Mouse (Mus musculus): ENCODE measurements around the gene Dcakd. TPM values are rescaled to one million over a fixed set of nuclear protein-coding genes. Genes with fewer than 3 reads are reported as not detected.
"Not testable (repeated sequence)": the region's sequence is repeated elsewhere in the genome, so short reads cannot be mapped to it uniquely, and the experiment has no call there.

The Dcakd gene
- total RNA-seq, 2 experiments from 2014 or later, result 83.5 to 84.3 TPM

DNA sequence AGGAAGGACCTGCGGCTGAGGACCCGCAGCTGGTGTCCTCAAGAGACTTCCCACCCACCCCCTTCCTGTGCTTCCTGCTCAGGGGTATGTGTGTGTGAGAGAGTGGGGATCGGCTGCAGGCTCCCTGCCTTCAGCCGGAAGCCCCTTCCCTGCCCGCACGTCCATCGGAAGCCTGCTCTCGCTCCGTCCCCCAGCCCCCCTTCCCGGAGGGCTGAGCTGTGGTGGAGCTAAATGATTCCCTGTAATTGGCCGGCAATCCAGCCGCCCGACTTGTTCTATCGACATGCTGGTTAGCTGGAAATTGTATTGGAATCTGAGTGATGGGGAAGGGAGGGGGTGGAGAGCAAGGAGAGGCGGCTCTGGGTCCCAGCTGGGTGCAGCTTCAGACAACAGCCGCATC lies 36.5 kb downstream of the Dcakd start:
- intact Hi-C loops (cut with DNase I), result loop anchor here (5.0 kb wide), 1 partner anchor 219 kb away; no protein-coding TSS in a partner anchor
- no peak for DNase-seq (ENCODE audit: low spot score)

DNA sequence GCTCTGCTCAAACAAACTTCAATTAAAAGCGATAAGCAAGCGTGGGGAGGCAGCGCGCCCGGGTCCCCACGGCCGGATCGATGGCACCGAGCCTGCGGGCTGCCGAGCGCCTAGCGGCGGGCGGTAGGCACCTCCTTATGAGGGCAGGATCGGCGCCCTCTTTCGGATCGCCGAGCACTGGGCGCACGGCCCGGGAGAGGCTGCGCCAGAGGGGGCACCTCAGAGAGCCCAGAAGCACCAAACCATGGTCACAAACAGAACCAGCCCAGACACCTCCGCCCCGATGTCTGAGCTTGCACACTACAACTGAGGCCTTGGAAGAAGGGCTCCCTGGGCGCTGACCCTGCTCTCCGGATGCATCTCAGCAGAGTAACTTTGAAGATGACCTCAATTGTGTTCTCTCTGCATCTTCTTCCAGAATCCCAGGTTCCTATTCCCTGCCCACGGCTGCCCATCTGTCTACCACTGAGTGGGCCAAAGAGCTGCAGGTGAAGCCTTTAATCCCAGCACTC lies 37.9 kb downstream of the Dcakd start:
- no peak for DNase-seq (ENCODE audit: low spot score)
- intact Hi-C loops (cut with DNase I), result loop anchor here (5.0 kb wide), 1 partner anchor 218 kb away; no protein-coding TSS in a partner anchor

DNA sequence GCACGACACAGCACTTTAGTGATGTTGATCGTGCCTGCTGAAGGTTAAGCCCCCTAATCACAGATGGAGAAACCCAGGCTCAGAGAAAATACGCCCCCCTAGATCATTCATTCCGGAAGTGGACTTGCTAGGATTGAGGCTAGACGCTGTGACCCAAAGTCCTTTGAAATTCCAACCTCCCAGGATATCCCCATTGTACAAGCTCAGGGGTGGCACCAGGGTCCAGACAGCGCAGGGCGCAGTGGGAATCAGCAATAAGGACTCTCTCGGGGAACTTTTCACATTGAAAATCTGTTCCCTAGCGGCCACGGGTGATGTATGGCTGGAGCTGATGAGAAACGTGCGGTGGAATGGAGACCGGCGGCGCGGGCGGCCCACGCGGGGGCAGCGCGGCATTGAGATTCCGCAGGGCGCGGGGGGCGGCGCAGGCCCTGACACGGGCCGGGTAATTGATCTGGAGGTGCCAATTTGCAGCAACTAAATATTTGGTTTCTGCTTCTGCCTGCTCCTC lies 38.4 kb downstream of the Dcakd start:
- intact Hi-C loops (cut with DNase I), result loop anchor here (5.0 kb wide), 1 partner anchor 217 kb away; no protein-coding TSS in a partner anchor
- no peak for DNase-seq (ENCODE audit: low spot score)

DNA sequence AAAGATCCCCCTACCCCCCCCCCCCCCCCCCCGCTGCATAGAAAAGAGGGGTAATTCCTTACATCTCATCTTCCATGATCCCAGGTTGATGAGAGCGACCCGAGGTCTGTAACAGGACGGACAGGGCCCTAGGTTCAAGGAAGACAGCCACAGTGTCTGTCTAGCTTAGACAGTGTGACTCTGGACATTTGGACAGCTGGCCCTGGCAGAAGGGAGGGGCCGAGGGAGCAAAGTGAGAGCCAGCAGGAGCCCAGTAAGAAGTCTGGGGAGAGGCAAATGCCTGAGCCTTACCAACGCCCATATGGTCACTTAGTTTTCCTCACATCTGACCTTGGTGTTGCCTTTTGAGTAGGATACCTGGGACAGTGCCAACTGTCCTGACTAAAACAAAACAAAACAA lies 43.0 kb downstream of the Dcakd start:
- intact Hi-C loops (cut with DNase I), result no loop called here
- no peak for DNase-seq (ENCODE audit: low spot score)

DNA sequence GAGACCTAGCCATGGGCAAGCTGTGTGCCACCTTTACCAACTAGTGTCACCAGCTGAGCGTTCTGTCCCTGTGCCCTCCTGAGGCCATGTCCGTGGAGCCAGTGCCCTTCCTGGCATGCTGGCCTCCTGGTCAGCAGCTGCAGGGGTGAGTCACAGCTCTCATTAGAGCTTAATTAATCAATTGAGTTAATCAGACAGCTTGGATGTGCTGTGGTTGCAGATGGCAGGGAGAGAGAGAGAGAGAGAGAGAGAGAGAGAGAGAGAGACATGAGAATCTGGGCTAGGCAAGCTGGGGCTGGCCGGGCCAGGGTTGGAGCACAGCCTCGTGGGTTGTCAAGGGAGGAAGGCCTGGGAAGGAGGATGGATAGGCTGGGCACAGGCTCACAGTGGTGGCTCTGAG lies 43.5 kb downstream of the Dcakd start:
- no peak for DNase-seq (ENCODE audit: low spot score)
- intact Hi-C loops (cut with DNase I), result no loop called here

DNA sequence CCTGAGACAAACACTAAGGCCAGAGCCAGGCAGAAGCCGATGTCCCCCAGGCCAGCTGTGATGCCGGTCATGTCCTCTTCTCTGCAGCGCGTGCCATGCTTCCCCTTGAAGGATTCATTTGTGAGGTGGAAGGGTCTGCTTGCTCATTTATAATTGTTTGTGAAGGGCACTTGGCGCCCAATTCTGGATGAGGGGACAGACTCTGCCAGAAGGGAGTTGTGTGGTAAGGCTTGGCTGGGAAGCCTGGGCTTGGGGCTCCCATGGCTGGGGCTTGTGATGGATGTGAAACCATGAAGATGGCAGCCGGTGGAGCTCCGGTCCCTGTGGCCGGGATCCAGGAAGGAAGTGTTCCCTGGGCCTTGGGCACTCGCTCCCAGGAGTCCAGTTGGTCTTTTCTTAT lies 44.0 kb downstream of the Dcakd start:
- DNase-seq (ENCODE audit: low spot score), result no peak
- intact Hi-C loops (cut with DNase I), result no loop called here

DNA sequence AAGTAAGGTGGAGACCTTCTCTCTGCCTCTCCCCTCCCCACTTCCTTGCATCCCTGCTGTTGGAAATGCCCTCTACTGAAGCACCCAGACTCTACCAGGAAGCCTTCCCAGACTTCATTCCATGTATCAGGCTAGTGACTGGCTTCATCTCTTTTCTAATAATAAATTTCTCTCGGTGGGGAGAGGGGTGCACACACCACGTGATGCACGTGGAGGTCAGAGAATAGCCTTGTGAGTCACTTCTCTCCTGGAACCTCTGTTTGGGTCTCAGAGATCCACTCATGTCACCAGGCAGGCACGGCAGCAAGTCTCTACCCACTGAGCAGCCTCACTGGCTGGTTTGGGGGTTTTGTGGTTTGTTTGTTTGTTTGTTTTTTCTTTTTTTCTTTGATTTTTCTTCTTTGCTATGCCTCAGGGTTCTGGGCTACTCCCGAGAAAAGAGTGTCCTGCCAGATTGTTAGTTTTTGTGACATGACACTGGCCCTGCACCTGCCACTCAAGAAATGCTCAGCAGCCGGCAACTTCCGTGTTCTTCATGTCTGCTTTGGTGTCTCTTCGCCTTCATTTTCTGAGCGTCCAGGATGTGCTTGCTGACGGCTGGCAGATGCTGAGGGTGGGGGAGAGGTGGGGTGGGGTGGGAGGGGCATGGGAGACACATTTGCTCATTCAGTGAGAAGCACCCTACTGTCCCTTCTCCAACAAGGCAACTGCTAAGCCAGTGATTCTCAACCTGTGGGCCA lies 46.8 kb downstream of the Dcakd start:
- intact Hi-C loops (cut with DNase I), result no loop called here
- no peak for DNase-seq (ENCODE audit: low spot score)

DNA sequence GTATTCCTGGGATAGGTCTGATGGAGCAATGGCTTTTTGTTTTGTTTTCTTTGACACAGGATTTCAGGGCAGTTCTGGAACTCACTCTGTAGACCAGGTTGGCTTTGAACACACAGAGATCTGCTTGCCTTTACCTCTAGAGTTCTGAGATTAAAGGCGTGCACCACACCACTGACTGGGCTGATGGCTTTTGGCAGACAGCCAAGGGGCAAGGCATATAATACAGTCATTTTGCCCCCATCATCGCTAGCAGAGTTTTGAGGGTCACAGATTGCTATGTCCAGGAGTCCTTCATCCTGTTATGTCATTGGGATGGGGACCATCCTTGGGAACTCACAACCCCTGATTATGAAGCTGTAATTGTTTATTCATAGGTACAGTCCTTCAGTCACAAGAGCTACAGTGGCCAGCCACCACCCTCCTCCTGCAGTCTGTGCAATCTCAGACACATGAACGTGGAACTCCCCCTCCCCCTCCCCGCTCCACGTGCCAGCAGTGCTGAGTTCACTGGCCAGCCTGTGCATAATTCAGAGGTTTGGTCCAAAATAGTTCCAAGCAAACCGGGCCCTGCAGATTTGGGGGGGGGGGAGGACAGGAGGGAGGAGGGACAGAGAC lies 50.0 kb downstream of the Dcakd start:
- DNase-seq (ENCODE audit: low spot score), result no peak
- intact Hi-C loops (cut with DNase I), result no loop called here

DNA sequence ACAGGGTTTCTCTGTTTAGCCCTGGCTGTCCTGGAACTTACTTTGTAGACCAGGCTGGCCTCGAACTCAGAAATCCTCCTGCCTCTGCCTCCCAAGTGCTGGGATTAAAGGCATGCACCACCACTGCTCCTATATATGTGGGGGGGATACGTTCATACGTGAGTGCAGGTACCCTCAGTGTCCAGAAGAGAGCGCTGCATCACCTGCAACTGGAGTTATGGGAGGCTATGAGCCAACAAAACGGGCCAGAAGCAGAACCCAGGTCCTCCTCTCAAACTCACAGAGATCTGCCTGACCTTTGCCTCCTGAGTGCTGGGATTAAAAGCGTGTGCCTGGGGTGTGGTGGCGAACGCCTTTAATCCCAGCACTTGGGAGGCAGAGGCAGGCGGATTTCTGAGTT lies 52.2 kb downstream of the Dcakd start:
- intact Hi-C loops (cut with DNase I); DNase-seq (ENCODE audit: low spot score): not testable (repeated sequence)

DNA sequence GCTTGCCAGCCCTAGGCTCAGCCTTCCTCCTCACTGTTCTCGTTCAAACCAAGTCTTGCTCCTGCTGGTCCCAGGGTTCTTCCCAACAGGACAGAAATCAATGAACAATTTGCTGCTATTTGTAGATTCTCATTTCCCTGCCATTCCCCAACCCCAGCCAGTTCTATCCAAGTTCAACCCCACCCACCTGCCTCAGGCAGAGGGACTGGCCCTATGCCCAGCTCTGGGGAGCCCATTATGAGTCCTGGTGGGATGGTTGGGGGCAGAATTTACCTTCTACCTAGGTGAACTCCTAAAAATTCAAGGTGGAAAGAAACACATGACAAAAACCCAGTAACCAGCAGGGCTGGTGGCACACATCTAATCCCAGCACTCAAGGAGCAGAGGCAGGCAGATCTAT lies 55.8 kb downstream of the Dcakd start:
- DNase-seq (ENCODE audit: low spot score), result no peak
- intact Hi-C loops (cut with DNase I), result loop anchor here (5.0 kb wide), 1 partner anchor 35 kb away; no protein-coding TSS in a partner anchor

DNA sequence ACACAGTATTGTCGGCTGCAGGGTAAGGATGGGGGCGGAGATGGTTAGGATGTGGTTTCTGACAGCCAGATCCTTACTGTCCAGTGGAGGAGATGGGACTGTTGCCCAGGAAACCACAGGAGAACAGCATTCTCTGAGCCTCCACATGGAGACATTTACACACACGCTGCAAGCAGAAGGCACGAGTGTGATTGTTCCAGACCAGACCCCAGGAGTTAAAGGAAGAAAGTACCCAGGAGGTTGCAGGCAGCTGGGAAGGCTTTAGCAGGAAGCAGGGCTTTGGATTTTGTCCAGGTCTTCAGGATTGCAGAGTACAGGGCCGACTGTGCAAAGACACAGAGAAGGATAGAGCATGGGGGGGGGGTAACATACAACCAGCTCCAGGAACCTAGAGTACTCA lies 56.5 kb downstream of the Dcakd start:
- intact Hi-C loops (cut with DNase I), result loop anchor here (5.0 kb wide), 1 partner anchor 34 kb away; no protein-coding TSS in a partner anchor
- DNase-seq (ENCODE audit: low spot score), result no peak

DNA sequence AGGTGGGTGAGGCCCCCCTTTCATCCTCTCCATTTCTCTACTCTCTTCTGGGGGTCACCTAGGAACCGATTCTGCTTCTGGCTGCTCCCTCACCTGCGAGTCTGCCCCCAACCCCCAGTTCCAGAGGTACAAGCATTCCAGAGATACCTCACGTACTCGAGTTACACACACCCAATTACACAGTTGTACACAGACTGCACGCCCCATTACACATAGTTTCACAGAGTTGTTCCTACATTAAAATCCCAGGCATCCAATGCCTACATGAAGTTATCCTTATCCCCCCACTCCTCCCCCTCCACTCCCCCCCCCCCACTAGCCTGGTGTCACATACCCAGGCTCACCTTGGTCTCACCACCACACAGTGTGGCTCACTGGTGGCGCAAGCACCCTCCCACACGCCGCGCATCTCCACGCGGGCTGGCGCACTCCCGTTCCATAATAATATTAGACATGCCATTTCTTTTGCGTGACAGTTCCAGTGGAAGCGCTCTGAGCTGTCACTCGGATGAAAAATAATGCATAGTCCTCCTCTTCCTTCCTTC lies 63.5 kb downstream of the Dcakd start:
- no peak for DNase-seq (ENCODE audit: low spot score)
- intact Hi-C loops (cut with DNase I), result no loop called here

DNA sequence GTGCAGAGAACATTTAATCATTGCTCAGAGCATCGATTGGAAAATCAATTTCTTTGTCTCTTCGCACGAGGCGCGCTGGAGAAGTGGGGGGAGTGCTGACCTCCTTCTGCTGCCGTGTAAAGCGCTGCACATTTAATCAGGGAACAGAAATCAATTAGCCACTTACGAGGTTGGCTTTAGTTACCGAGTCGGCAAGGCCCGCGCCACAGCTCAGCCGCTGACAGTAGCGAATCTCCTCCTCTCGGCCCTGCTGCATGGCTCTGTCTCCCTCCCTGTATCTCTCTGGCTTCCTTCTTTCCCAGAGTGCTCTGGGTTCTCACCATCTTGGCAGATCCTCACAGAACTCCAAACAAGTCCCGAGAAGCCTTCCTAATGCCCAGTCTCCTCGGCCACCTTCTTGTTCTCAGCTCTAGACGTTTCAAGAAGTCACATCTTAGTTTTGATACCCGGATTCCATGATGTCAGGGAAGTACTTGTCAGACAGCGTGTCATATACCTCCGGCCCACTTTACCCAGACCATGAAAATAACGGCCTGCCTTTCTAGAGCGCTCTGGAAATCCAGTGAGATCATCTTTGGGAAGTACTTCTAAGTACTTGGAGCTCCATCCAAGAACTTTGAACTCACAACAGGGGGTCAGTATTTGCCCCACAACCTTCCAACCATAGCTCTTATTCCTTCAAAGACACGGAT lies 64.1 kb downstream of the Dcakd start:
- DNase-seq (ENCODE audit: low spot score), result no peak
- intact Hi-C loops (cut with DNase I), result no loop called here

DNA sequence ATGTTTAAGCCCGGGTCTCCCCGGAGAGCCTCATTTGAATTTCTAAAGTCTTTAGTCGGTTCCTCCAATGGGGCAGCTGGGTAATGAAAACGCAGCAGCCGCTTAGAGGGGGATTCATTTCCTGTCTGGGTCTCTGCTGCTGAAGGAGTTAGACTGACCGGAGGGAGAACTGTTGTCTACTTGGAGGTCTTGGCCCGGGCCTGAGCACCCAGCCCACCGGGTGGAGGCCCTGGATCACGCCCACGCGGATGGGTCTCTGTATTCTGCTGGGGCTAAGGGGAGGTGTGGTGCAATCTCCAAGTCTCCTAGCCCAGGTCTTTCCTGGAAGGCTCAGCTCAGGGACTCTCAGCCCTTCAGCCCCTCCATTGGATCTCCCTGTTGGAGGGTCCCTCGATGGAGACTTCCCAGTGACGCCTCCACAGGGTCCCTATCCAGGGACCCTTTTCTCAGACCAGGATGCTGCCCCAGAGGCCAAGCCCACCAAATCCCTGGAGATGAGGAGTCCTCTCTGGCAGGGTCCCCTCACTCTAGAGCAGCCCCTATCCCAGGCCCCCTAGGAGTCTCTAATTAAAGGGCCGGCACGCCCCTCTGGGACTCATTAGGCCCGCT lies 64.8 kb downstream of the Dcakd start:
- DNase-seq (ENCODE audit: low spot score), result no peak
- intact Hi-C loops (cut with DNase I), result no loop called here

DNA sequence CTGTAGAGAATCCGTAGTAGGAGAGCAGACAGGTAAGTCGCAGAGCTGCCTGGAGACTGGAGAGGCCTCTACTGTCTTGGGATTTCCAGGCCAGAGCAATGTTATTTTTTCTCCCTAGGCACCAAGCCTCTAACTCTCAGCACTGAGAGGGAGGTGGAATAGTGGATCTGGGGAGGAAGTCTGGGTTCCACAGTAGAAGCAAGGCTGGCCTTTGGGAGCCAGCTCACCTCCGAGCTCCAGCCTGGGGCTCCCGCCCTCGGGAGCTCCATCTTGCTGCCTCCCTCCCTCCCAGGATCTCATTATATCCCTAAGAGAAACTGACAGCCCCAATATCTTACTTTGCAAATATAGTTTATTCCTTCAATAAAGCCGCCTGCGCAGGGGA lies 65.3 kb downstream of the Dcakd start:
- intact Hi-C loops (cut with DNase I), result no loop called here
- no peak for DNase-seq (ENCODE audit: low spot score)

DNA sequence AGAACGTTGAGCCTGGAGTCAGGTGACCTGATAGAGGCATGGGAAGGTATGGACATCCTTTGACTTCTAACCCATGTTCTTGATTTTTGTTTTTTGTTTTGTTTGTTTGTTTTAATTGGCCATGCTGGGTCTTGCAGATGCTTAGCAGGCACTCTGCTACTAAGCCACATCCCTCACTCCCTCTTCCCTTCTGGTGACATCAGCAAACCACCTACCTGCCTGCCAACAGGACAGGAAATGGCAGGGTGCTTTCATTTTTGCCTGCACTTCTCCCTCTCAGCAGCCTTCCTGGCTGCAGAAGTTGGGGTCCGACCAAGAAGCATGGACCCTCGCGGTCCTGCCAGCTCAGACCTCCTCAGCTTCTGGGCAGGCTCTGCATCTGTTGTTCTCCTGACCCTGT lies 67.1 kb downstream of the Dcakd start:
- intact Hi-C loops (cut with DNase I), result no loop called here
- no peak for DNase-seq (ENCODE audit: low spot score)

DNA sequence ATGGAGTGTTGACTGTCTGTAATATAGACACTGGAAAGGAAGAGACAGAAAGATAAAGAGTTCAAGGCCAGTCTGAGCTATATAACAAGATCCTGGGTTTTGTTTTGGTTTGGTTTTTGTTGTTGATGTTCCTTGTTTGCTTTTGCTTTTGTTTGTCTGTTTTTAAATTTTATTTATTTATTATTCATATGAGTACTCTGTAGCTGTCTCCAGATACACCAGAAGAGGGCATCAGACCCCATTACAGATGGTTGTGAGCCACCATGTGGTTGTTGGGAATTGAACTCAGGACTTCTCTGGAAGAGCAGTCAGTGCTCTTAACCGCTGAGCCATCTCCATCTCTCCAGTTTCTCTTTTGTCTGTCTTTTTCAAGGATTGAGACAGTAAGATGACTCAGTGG lies 69.3 kb downstream of the Dcakd start:
- intact Hi-C loops (cut with DNase I), result no loop called here
- DNase-seq (ENCODE audit: low spot score), result no peak

DNA sequence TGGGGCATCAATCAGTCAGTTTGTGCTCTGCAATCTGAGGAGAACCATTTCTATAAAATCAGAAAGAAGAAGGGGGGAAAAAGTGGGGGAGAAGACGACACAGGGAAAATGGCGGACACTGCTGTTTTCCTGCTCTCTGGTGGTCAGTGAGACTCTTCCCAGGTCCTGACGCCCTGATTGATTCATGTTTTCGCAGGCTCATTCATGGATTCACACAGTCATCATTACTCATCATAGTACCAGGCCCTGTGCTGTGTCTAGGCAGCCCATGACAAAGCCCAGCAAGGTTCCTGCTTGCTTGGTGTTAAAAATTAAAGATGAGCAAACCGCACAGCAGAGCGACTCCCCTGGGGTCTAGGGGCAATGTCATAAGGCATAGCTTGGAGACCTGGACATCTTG lies 69.7 kb downstream of the Dcakd start:
- intact Hi-C loops (cut with DNase I), result no loop called here
- DNase-seq (ENCODE audit: low spot score), result no peak

DNA sequence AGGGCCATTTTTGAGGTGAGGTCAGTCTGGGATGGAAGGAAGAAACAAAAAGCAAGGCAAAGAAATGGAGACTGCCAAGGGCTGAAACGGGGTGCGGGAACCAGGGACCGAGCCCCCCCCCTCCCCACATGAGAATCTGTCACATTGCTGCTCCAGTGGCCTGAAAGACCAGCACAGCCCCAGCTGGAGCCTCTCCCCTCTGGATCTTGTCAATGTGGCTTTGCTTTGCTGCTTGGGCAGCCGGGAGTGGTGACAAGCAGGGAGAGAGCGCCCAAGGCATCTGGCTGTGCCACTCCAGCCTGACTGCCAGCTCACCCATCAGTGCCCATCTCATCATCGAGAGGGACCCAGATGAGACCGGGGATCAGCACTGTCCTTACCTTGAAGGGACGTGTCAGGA lies 70.4 kb downstream of the Dcakd start:
- no peak for DNase-seq (ENCODE audit: low spot score)
- intact Hi-C loops (cut with DNase I), result no loop called here
